Mouse (Mus musculus) A20 (cell line): Measurements from ENCODE around the gene Arhgef1.

Experiments used
- DNase-seq: peaks from one replicate; pipeline ENCODE4 v3.0.0-alpha.2; 2011; ENCODE audit warnings: low read depth, low spot score

Gene Arhgef1

DNA sequence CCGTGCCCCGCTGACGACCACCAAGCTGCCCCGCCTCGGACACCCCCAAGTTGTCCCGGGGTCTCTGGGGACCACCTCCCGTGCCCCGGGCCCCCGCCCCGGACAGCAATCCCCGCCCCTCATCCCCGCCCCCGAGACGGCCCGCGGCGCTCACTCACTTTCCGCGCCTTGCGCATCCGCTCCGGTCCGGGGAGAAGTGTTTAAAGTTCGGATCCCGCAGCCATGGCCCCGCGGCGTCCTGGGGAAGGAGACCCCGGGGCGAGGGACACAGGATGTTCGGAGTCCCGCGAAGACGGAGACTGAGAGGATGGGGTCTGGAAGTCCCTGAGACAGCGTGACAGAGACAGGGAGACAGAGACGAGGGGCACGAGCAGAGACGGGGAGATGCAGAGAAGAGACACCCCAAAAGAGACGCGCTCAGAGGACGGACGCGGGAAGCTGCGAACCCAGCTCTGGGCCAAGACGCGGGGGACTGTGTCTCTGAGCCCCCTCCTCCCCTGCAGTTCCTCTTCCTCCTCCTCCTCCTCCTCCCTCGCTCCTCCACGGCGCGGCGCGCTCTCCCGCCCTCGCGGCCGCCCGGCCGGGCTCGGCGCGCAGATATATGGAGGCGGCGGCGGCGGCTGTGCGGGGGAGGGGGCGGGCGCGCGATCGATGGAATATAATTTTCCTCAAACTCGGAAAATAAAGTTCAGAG, 41.7 kb downstream of the Arhgef1 start, which contains the start of gene Gm4881:
Gm4881 (minus strand) TSS at position 238 of the 694 bp plus-strand sequence.
- DNase-seq = no peak

- no peak for DNase-seq
Observed at GRCm38 (mm10) chr7:24947316-24948048, 44.8 kb downstream of the Arhgef1 start.

DNA sequence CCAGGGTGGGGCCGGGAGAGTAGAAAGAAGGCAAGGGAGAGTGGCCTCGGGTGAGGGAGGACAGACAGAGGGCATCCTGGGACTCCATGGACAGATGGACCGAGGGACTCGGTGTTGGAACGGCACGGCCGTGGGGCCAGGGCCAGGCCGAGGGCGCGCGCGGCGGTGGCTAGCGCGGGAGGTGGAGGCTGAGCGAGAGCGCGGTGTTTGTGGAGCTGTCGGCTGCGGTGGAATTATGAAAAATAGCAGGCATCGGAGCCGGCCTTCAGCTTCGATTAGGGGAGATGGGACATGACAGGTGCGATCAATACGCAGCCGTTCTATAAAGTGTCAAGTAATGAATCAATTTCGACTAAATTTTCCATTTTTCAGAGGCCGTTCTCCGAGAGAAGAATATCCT, 46.1 kb downstream of the Arhgef1 start:
- DNase-seq = no peak

DNA sequence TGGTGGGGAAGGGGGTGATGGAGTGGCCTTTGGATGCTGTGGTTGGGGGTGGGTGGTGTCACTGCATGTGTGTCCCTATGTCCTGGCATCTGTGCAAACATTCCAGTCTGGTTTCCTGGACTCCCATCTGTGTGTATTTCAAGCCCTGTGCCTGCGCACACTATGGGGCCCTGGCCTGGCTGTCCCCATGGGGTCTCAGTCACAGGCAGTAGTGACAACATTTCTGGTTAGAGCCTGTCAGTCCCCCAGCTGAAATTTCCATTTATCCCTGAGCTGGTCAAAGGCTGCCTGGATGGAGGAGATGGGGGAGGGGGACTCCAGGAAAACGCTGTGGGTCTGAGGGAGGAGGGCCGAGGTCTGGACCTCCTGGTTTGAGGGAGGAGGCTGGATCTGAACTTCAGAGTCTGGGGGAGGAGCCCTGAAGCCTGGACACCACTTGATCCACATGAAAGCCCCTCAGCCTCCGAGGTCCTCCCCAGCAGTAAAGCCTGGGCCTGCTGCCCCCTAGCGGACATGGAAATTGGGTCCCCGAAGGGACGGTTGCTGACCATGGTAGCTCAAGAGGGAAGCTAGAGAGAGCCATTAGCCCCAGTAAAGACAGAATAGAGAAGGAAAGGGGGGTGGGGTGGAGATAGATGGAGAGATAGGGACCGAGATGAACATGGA, 47.4 kb downstream of the Arhgef1 start:
- DNase-seq = peak; percentile 78

DNA sequence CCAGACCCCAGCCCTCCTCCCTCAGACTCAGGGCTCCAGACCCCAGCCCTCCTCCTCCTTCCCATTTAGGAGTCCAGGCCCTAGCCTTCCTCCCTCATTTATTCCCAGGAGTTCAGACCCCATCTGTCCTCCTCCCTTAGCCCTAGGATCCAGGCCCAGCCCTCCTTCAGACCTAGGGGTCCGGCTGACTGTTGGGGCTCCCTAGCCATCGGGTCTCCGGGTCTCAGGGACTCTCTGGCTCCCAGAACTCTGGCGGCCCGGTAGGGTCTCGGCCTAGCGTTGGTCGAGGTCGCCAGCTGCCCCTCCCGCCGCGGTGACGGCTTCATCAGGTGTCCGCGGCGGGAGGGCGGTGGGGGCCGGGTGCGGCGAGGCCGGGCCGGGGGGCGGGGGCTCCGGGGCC, 51.3 kb downstream of the Arhgef1 start:
- DNase-seq = peak; percentile 49

GRCm38 (mm10) chr7:24954450-24954849, 51.7 kb downstream of the Arhgef1 start:
- peak; percentile 81 for DNase-seq

DNA sequence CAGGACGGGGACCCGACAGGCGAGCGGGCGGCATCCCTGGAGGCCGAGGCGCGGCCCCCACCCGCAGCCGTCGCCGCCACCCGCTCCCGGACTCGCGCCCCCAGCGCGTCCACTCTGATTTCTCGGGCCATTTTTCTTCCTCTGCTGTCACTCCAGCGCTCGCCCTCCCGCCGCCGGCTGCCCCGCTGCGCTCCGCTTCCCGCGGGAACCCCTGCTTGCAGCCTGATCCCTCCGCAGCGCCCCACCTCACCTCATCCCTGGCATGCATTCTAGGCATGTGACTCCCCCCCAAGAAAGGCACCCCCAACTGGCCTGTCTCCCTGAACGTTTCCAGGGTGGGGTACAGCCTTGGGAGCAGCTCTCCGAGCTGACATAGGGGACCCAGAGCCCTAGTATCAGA, 52.5 kb downstream of the Arhgef1 start:
- no peak for DNase-seq

GRCm38 (mm10) chr7:24964288-24964687, 61.6 kb downstream of the Arhgef1 start:
- DNase-seq = no peak

DNA sequence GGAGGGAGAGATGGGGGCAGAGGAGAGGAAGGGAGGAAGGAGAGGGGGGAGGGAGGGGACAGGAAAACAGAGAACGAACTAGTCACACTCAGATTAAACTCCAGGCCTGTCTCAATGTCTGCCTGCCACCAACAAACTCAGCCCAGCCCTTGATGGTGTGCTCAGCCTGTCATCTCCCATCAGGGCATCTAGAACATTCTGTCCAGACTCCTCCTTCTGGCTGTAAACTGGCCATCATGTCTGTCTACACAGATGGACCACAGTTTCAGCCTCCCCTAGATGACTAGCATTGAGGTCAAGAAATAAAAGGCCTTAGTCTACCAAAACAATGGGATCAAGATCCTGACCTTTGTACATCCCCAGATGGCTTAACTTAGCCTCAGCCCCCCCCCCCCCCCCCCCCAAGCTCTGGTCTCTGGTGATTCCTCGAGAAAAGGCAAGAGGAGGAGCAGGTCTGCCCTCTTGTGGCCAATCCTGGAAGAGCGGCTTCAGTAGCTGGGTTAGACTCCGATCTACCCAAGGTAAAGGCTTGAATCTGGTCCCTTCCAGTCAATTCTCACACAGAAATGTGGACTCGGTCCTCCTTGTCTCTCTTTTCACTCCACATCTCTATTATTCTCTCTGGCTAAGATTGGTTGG, 62.3 kb downstream of the Arhgef1 start:
- DNase-seq = peak; percentile 77

GRCm38 (mm10) chr7:24967966-24968365, 65.3 kb downstream of the Arhgef1 start:
- DNase-seq = no peak

DNA sequence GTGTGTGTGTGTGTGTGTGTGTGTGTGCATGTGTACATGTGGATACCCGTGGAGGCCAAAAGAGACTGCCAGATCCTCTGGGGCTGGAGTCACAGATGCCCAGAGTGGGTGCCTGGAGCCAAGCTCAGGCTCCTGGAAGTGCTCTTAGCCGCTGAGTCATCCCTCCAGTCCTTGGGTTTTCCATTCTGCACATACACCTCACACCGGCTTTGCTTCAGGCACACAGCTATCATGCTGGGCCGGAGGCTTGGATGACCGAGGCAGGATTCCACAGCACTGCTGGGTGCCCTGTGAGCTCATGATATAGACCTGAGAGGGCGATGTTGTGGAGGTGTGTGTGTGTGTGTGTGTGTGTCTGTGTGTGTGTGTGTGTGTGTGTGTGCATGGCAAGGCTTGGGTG, 65.8 kb downstream of the Arhgef1 start:
- no peak for DNase-seq

GRCm38 (mm10) chr7:24969805-24970204, 67.1 kb downstream of the Arhgef1 start:
- no peak for DNase-seq

GRCm38 (mm10) chr7:24970341-24970740, 67.6 kb downstream of the Arhgef1 start:
- DNase-seq = no peak

GRCm38 (mm10) chr7:24971261-24971971, 68.7 kb downstream of the Arhgef1 start:
- DNase-seq = peak; percentile 76

GRCm38 (mm10) chr7:24971972-24972893, 69.5 kb downstream of the Arhgef1 start, which contains the start of gene Rabac1:
TSS of gene Rabac1 (minus strand) at chr7:24972754.
- peak; percentile 94 for DNase-seq

DNA sequence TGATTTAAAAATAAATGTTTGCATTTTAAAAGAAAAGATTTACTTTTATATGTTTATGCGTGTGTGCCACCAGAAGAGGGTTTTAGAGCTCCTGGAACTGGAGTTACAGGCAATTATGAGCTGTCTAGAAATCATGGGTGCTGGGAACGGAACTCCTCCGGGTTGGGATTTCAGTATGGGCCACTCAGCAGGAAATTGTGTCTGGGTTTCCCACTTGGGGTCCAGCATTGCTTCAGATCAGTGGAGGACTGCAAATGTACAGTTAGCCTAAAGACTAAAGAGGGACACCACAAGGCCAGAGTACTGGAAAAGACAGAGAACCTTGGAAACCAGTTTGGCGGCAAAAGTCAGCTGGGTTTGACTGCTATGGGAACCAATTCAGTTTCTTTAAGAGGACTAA, 70.5 kb downstream of the Arhgef1 start:
- DNase-seq = no peak

- no peak for DNase-seq
Observed at GRCm38 (mm10) chr7:24973902-24974301, 71.2 kb downstream of the Arhgef1 start.

DNA sequence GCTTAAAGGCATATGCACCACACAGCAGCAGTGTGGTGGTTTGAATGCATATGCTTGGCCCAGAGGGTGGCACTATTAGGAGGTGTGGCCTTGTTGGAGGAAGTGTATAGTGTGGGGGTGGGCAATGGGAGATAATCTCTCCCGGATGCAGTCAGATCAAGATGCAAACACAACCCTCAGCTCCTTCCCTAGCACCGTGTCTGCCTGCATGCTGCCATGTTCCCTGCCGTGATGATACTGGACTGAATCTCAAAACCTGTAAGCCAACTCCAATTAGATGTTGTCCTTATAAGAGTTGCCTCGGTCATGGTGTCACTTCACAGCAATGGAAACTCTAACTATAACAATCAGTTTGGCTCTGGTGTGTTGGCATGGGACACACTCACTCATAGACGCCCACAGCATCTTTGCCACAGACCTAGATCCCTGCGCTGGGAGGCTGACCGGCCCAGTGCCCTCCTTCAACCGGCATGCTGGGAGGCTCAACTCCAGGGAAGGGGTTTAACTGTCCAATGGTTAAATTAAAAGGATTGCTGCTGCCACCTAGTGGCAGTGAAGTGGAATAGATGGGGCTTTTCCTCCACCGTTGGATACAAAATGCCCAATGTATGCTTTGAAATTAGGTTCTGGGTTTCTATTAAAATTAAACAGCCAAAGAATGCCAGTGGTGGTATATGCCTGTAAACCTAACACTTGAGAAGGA, 72.3 kb downstream of the Arhgef1 start:
- DNase-seq = peak; percentile 72
